Mouse (Mus musculus) stomach, postnatal 0 days (tissue): Measurements from ENCODE around the gene Amigo2.

Experiments used
- CTCF ChIP-seq: IDR thresholded peaks from 2 replicates; pipeline ENCODE4 v1.5.1; 2016; ENCODE audit warnings: antibody characterized with exemption, low read depth, mild to moderate bottlenecking, moderate library complexity
- EP300 ChIP-seq: optimal IDR thresholded peaks from 2 replicates; pipeline ENCODE3; 2016; ENCODE audit warnings: antibody characterized with exemption

DNA sequence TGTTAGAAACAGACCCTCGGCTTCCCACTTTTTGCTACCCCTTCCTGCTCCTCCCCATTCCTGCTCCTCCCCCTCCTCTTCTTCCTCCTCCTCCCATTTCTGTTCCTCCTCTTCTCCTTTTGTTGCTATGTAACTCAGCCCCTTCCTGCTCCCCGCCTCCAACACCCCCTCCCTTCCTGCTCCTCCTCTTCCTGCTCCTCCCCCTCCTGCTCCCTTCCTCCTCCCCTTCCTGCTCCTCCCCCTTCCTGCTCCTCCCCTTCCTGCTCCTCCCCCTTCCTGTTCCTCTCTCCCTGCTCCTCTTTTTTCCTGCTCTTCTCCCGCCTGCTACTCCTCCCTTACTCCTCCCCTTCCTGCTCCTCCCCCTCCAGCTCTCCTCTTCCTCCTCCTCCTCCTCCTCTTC lies 8.7 kb upstream of the Amigo2 start:
- TF ChIP-seq CTCF, result no peak
- TF ChIP-seq EP300, result no peak
